Mouse (Mus musculus): Measurements from ENCODE around the gene Figla. TPM values are rescaled to one million over a fixed set of nuclear protein-coding genes. Genes with fewer than 3 reads are reported as not detected.

Gene Figla
- total RNA-seq, 2 experiments from 2014 or later, result not detected

DNA sequence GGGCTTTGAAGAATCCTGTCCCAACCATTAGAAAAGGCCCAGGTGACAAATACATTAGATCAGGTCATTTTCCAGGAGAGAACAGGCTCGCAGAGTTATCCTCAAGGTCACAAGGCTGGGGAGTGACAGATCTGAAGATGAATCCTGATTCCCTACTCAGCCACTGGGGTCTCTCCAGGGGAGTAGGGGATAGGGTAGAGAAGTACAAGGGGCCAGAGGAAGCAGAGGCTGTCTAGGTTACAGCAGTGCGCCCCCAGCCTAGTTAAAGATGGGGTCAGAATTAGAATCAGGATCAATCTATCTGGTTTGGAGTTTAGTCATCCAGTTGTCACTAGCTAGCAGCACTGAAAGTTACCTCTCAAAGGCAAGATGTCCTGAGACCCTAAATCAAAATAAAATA, 12.2 kb downstream of the Figla start:
- DNase-seq (ENCODE audit: low spot score in 2 of 2), result no peak

- DNase-seq (ENCODE audit: low spot score in 2 of 2), result no peak
These were observed 12.8 kb downstream of the Figla start, which contains the start of gene Add2 for GRCm38 (mm10) chr6:86028601-86029322. Gene Add2, plus strand, starts transcription at chr6:86028681.

- DNase-seq (ENCODE audit: low spot score in 2 of 2), result no peak
These were observed 13.3 kb downstream of the Figla start for GRCm38 (mm10) chr6:86029323-86029713.

GRCm38 (mm10) chr6:86031527-86031926, 15.6 kb downstream of the Figla start:
- no peak for DNase-seq (ENCODE audit: low spot score in 2 of 2)

GRCm38 (mm10) chr6:86033635-86034034, 17.7 kb downstream of the Figla start:
- DNase-seq (ENCODE audit: low spot score in 2 of 2), result no peak

GRCm38 (mm10) chr6:86038901-86039300, 22.9 kb downstream of the Figla start:
- no peak for DNase-seq (ENCODE audit: low spot score in 2 of 2)

DNA sequence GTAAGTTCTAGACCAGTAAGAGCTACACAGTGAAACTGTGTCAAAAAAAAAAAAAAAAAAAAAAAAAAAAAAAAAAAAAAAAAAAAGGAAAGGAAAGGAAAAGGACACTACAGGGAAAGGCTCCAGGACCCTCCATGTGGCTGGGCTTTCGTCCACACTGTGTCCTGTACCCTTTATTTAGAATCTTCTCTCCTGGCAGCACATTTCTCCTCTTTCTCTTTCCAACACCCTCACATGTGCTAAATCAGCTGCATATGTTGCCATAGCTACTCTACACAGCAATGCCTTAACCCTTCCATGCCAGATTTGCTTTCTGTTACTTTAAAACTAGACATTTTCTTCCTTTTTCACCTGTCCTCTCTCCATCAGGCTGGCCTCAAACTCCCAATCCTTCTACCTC, 24.2 kb downstream of the Figla start:
- DNase-seq (ENCODE audit: low spot score in 2 of 2), result no peak

- DNase-seq (ENCODE audit: low spot score in 2 of 2), result no peak
These were observed 31.5 kb downstream of the Figla start for GRCm38 (mm10) chr6:86047510-86047909.

DNA sequence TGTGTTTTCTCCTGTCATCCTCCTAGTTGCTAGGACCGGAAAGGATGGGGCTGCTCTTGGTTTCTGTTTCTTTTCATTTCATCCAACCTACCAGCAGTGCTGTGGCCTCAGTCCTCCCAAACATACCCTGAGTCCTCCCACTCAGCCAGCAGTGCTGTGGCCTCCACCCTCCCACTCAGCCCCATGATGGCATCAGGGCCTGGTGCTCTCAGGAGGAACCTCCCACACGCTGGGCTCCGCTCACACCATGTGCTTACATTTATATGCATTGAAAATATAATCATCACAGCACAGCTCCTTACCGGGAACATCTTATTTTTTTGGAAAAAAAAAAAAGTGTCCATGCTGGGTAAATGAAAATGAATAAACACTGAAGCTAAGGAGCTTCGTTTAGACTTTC, 32.5 kb downstream of the Figla start:
- DNase-seq (ENCODE audit: low spot score in 2 of 2), result no peak

DNA sequence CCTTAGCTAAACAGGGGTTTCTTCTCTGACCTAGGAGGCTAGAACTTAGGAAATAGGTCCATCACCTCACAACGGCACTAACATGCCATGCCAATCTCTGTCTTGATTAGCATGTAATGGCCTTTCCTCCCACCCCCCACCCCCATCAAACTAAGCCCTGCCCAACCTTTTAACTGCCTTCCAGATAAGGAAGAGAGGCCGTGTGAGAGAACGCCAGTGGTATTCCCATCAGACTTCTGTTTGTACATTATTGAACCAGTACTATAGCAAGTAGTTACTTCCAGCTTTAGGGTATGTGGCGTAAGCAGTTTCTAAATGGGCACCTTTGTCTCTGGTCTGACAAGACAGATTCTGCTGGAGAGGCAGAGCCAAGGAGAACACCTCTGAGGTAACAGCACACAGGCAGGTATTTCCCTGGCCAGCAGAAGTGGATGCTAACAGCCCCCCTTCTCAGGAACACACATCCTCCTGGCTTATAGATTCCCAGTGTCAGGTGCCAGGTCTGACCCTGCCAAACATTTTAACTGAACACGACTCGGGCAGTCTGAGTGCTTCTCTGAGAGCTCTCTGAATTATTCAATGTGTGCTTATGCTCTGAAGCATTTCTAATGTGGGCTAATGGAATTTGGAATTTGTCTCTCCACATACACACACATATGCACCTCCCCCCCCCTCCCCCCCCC, 34.8 kb downstream of the Figla start:
- no peak for DNase-seq (ENCODE audit: low spot score in 2 of 2)

DNA sequence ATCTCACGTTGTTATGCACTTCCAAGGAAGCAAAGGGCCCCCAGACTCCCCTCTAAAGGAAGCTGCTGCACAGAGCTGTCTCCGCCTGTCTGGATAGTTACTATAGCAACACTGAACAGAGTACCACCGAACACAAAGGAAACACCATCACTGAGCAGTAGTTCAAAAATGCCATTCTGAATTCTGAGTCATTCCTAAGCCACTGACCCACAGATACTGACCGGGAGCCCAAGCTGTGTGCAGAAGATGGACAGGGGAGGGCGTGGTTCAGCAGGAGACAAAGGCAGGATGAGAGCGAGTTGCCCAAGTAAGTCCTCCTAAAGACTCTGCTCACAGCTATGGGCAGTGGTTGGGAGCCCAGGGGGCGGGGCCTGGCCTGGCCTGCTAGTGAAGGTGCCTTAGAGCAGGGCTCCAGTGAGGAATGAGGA, 36.1 kb downstream of the Figla start:
- DNase-seq (ENCODE audit: low spot score in 2 of 2), result no peak

DNA sequence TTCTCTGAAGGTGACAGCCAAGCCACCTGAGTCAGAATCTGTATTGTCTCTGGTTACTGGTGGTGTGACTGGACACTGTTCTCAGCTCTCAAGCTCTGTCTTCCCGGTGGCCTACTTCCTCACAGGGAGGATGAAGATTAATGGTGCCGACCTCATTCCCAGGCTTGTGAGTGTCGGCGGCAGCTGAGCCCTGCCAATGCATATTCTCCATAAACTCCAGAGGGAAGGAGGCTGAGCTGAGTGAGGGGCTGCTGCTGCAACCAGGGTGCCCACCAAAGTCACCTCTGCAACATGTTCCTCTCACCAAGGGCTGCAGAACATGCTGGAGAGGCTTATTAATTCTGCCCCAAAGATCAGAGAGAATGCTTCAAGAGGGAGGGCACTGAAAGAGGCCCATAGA, 36.6 kb downstream of the Figla start:
- DNase-seq (ENCODE audit: low spot score in 2 of 2), result no peak

DNA sequence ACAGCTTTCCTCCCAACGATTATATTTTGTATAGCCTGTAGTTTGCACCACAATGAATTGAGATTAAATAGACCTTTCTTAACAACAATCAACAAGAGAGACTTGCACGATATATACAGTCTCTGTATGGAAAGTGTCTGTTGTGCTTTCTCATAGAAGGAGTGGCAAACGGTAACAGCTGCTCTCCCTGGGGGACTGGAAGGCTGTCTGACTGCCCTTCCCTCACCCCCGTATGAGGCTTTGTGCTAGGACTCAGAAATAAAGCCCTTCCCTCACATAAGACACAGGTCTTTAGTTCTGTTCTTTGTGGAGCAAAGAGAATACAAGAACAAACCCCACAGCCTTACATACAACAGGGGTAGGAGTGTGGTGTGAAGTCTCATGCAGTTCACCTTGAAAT, 37.1 kb downstream of the Figla start:
- DNase-seq (ENCODE audit: low spot score in 2 of 2), result no peak

DNA sequence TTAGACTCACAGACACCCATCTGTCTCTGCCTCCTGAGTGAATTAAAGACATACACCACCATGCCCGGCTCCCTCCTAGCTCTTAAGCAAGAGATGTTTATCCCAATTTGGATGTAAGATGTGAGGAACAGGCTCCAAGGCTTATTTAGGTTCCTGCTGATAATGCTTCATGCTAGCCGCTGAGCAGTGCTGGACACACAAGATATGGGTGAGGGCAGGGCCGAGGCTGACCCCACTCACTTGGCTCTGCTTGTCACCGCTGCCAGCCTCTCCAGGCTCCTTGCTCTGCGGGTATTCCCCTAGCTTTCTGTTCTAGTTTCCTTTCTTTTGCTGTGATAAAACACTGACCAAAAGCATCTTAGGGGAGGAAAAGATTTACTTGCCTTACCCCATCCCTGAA, 37.6 kb downstream of the Figla start:
- DNase-seq (ENCODE audit: low spot score in 2 of 2), result no peak

DNA sequence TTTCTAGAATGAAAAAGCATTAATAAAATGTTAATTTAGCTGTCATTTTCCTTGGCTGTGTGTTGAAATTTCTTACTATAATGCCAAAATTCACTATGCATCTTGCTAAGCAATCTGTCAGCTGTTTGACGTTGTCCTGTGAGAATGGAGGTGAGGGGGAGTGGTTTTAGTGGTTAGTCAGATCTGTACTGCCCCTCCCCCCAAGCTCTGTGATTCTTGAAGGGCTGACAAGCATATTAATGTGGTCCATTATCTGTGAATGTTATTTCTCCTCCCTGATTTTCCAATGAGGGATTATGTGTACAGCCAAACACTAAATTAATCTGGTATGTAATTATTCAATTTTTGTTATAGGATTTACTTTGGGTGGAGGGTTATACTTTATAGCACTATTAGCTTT, 42.5 kb downstream of the Figla start:
- DNase-seq (ENCODE audit: low spot score in 2 of 2), result no peak

- no peak for DNase-seq (ENCODE audit: low spot score in 2 of 2)
These were observed 43.3 kb downstream of the Figla start for GRCm38 (mm10) chr6:86059151-86059853.

DNA sequence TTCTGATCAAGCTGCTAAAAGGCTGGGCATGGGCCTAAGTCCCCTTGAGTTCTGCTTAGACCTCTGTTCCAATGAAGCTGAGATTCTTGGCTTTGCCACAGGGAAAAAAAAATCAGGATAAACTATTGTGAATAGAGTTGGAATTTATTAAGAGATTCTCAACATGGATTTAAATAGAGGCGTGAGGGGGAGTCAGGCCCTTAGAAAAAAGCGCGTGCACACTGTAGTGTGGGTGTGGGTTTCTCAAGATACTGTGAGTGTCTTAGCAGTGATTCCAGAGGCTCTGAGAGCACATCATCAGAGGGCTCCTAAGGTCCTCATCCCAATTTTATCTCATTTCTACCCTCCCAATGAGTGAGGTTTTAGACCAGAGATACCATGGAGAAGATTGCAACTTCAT, 44.2 kb downstream of the Figla start:
- no peak for DNase-seq (ENCODE audit: low spot score in 2 of 2)

DNA sequence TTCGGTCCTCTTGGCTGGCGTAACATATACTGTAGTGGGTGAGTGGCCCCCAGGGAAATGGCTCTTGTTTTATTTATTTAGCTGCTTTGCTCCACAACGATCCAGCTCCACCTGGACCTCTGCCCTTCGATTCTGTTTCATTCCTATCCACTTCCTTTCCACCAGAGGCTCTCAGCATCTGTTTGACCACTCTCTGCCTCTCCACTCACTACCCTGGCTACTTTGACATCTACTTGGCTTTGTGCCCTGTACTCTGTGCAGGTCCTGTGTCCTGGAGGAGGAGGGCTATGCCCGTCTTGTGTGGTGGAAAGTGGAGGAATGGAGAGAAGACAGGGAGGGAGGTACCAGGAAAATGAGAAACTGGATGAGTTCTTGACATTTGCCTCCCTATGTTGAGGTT, 46.3 kb downstream of the Figla start:
- DNase-seq (ENCODE audit: low spot score in 2 of 2), result no peak

GRCm38 (mm10) chr6:86062684-86063083, 46.7 kb downstream of the Figla start:
- DNase-seq (ENCODE audit: low spot score in 2 of 2), result no peak

DNA sequence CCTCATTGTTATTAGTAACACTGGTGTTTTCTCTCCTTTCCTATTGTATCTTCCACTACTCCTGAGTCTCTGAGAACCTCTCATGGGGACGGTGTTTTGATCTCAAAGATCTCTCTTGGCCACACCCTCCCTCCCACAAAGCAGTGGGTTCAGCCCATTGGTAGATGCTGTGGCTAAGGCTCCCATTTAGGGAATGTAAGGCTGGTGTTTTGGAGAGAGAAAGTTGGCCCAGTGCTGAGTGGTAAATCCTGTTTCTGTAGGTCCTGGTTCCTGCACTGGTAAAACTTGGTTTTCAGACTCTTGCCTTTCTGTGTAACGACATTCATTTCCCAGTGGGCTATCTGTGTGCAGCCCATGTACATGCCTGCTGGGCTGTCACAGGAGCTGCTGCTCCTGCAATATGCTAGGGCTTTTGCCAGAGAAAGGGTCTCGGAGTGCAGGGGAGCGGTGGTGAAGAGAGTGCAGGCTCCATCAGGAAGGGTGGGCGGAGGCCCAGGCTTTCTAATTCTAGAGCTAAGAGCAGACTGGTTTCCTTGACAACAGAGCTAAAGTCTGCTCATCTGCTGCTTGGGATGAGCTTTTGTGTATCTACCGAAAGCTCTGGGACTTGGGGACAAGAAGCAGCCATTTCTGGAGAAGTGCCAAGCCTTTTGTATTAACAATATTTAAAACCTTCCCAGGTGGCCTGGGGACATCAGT, 48.5 kb downstream of the Figla start:
- DNase-seq (ENCODE audit: low spot score in 2 of 2), result no peak

DNA sequence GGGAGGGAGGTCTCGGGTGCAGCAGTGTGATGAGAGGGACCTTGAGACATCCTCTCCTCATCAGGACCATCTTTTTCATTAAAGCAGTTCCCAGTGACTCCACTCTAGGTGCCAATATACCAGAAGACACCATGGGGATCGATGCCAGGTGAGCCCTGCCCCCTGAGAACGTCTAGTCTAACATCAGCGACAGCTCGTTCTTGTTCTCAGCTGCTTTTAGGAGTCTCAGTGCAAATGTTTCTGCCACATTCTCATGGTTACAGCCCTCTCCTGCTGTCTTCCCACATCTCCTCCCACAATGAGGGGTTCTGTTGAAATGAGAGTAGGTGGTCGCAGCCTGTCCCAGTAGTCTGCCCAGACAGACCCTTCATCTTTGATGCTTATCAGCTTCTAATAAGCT, 50.8 kb downstream of the Figla start:
- no peak for DNase-seq (ENCODE audit: low spot score in 2 of 2)

DNA sequence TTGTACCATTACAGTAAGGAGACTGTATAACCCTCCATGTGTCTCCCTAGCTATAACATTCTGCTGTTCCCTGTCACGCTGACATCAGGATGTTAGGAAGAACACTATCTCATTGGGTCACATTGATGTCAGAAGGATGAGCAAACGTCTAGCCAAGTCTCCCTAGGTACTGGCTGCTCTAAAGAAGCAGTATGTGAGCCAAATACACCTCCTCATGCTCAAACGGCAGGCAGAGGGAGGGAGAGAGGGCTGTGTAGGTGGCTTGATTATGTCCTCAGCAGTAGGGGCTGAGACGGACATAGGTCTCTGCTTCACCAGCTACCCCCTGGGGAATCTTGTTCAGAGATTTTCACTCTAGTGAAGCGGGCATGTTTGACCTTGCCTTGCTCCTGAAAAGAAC, 51.2 kb downstream of the Figla start:
- no peak for DNase-seq (ENCODE audit: low spot score in 2 of 2)
